ENCODE assay signal across 16 mouse cellular contexts in the genomic region with DNA sequence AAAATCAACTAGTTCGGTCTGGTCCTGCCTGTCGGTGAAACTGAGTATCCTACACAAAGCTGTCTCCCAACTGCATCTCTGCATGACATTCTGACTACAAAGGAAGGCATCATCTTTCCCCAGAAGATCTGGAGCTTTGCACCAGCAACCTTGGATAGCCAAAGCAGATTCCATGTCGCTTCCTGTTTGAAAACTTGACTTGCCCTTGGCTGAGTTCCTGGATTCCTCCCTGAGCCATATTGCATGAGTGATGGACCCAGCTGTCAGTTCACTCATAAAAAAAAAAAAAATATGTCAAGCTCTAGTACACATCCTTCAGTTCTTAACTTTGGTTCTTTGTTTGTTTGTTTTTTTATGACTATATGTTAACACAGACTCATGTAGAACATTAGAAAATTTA. TPM values are rescaled to one million over a fixed set of nuclear protein-coding genes. Genes with fewer than 3 reads are reported as not detected.
A peak's percentile ranks its signal among the peaks of the same experiment; 100 is the strongest.
DNase-seq lines count a peak whose midpoint lies in the region; ATAC-seq and TF ChIP-seq lines count a peak whose summit lies in the region.
"Had no signal": no experiment of that assay in that cellular context is flagged by ENCODE, and none has a peak within 500 bp of the region (broad histone marks: within the 10 kb centered on the region; RNA-seq: fewer than 3 reads in every experiment).

No protein-coding gene starts in this region.

- H3K36me3 ChIP-seq in hindbrain, postnatal 0 days (ENCODE audit: insufficient read depth, low read length), result no peaks in the 10 kb centered on the region
- H3K36me3 ChIP-seq in hindbrain, embryonic 11.5 days (ENCODE audit: control insufficient read depth, insufficient read depth, low read length), result no peaks in the 10 kb centered on the region
- H3K36me3 ChIP-seq in lung, postnatal 0 days (ENCODE audit: insufficient read depth, low read length), result no peaks in the 10 kb centered on the region
- H3K36me3 ChIP-seq: heart, embryonic 12.5 days had no signal

- no peak overlapping the region for H3K9ac ChIP-seq in hindbrain, postnatal 0 days (replicated peaks; ENCODE audit: low read length)
- H3K9ac ChIP-seq in hindbrain, embryonic 11.5 days (ENCODE audit: low read depth, low read length), result no peak overlapping the region
- no peak overlapping the region for H3K9ac ChIP-seq in lung, postnatal 0 days (replicated peaks; ENCODE audit: low read depth)
- H3K9ac ChIP-seq: heart, embryonic 12.5 days had no signal

- WGBS in hindbrain, postnatal 0 days, result 67% methylated on average over 3 of the region's 3 CpGs
- WGBS in hindbrain, embryonic 11.5 days, result 81% methylated on average over 3 of the region's 3 CpGs
- 49% methylated on average over 3 of the region's 3 CpGs for WGBS in lung, postnatal 0 days

- H3K9me3 ChIP-seq in hindbrain, postnatal 0 days (ENCODE audit: low read length), result no peaks in the 10 kb centered on the region
- no peaks in the 10 kb centered on the region for H3K9me3 ChIP-seq in hindbrain, embryonic 11.5 days (ENCODE audit: control insufficient read depth, low read length)
- H3K9me3 ChIP-seq in lung, postnatal 0 days (ENCODE audit: low read length), result no peaks in the 10 kb centered on the region
- H3K9me3 ChIP-seq: heart, embryonic 12.5 days had no signal

- TF ChIP-seq CTCF in hindbrain, postnatal 0 days (IDR thresholded peaks at IDR 0.05; ENCODE audit: low read depth), result no peak
- no peak for TF ChIP-seq CTCF in lung, postnatal 0 days (IDR thresholded peaks at IDR 0.05)
- TF ChIP-seq CTCF in brain, embryonic 14.5 days (IDR thresholded peaks at IDR 0.05; ENCODE audit: borderline replicate concordance, extremely low read depth, insufficient read depth, insufficient read length), result no peak

- no peak overlapping the region for H3K4me2 ChIP-seq in hindbrain, postnatal 0 days (ENCODE audit: low read depth, low read length)
- H3K4me2 ChIP-seq in hindbrain, embryonic 11.5 days (replicated peaks; ENCODE audit: low read depth, low read length), result no peak overlapping the region
- no peak overlapping the region for H3K4me2 ChIP-seq in lung, postnatal 0 days (replicated peaks; ENCODE audit: low read depth, low read length)
- H3K4me2 ChIP-seq: heart, embryonic 12.5 days had no signal

- peak; percentile 32 for DNase-seq in adrenal gland, adult 8-10 months
- DNase-seq in adrenal gland, postnatal 25 days, result no peak
- peak; percentile 42 for DNase-seq in hindbrain, postnatal 0 days (ENCODE audit: low spot score)
- no peak for DNase-seq in hindbrain, embryonic 11.5 days (ENCODE audit: low spot score)
- peak; percentile 41 for DNase-seq in lung, postnatal 0 days (ENCODE audit: low spot score)
- no peak for DNase-seq in lung, adult 18-20 months
- DNase-seq in brain, embryonic 14.5 days (ENCODE audit: low read depth), result peak; percentile 30
- DNase-seq in right cerebral cortex, postnatal 25 days, result no peak
- DNase-seq: cerebellum, adult 8-10 months; embryo, embryonic 11 days; heart, postnatal 36 days; layer of hippocampus, adult 9-11 months; midbrain, embryonic 14.5 days; right cerebral cortex, postnatal 14 days had no signal

- TF ChIP-seq EP300 in lung, postnatal 0 days (IDR thresholded peaks at IDR 0.05), result no peak

- TF ChIP-seq POLR2A in brain, embryonic 14.5 days (IDR thresholded peaks at IDR 0.05; ENCODE audit: borderline replicate concordance, extremely low read depth, insufficient read depth, insufficient read length, poor library complexity, severe bottlenecking), result no peak

- H3K27me3 ChIP-seq in hindbrain, postnatal 0 days (ENCODE audit: insufficient read depth, low read length), result no peaks in the 10 kb centered on the region
- no peaks in the 10 kb centered on the region for H3K27me3 ChIP-seq in hindbrain, embryonic 11.5 days (ENCODE audit: control insufficient read depth, insufficient read depth, low read length)
- no peaks in the 10 kb centered on the region for H3K27me3 ChIP-seq in lung, postnatal 0 days (replicated peaks; ENCODE audit: insufficient read depth, low read length)
- H3K27me3 ChIP-seq: heart, embryonic 12.5 days had no signal

- no peak for ATAC-seq in hindbrain, postnatal 0 days
- no peak for ATAC-seq in hindbrain, embryonic 11.5 days (ENCODE audit: low FRiP score)
- no peak for ATAC-seq in lung, postnatal 0 days
- ATAC-seq: forebrain, embryonic 14.5 days had no signal

- no peak overlapping the region for H3K27ac ChIP-seq in hindbrain, postnatal 0 days
- H3K27ac ChIP-seq in hindbrain, embryonic 11.5 days (ENCODE audit: low read depth, low read length), result no peak overlapping the region
- H3K27ac ChIP-seq in lung, postnatal 0 days (ENCODE audit: low read length), result no peak overlapping the region

- peaks cover 5% of the 10 kb centered on the region for H3K4me1 ChIP-seq in hindbrain, postnatal 0 days (ENCODE audit: insufficient read depth, low read length)
- H3K4me1 ChIP-seq in hindbrain, embryonic 11.5 days (replicated peaks; ENCODE audit: control insufficient read depth, insufficient read depth, low read length), result 0 out of 2 replicates have a peak, but pooled peaks cover 3% of the 10 kb centered on the region
- peaks cover 5% of the 10 kb centered on the region; the same call in 1 of the 2 replicates for H3K4me1 ChIP-seq in lung, postnatal 0 days (ENCODE audit: insufficient read depth, low read depth, low read length)

- H3K4me3 ChIP-seq in hindbrain, postnatal 0 days (ENCODE audit: low read length), result no peak overlapping the region
- no peak overlapping the region for H3K4me3 ChIP-seq in hindbrain, embryonic 11.5 days (ENCODE audit: low read depth, low read length)
- H3K4me3 ChIP-seq in lung, postnatal 0 days (ENCODE audit: low read depth, low read length), result no peak overlapping the region
- H3K4me3 ChIP-seq: heart, embryonic 12.5 days had no signal

RNA-seq across cellular contexts. Expression of gene Akap11, which starts 4.7 kb away (rescaled TPM):
- 10 to 100 TPM; 53.8 to 63.1 (median 59.4) TPM for total RNA-seq in adrenal gland, adult 8-10 months (2022)
- 48.6 and 54.0 TPM in 2 replicates for total RNA-seq in adrenal gland, postnatal 25 days (2021)
- 64.5 and 71.8 TPM in 2 replicates for total RNA-seq in hindbrain, postnatal 0 days (2014; rRNA removed)
- 28.5 and 31.3 TPM in 2 replicates for polyA plus RNA-seq in hindbrain, postnatal 0 days (2015; fragmentation: Nextera tagmentation; extraction: Ambion mirVana)
- polyA plus RNA-seq in hindbrain, embryonic 11.5 days (2014; fragmentation: Nextera tagmentation; extraction: Ambion mirVana), result 21.9 and 25.7 TPM in 2 replicates
- 9.4 and 12.2 TPM in 2 replicates for polyA plus RNA-seq in lung, postnatal 0 days (2015; fragmentation: Nextera tagmentation; extraction: Ambion mirVana)
- 35.1 and 43.8 TPM in 2 replicates for polyA plus RNA-seq in brain, embryonic 14.5 days (2012; rRNA removed)

Comparison
In these comparisons a context has a peak if more than half of its experiments do, and no peak if none do; other contexts are left out.
1. DNase-seq: peak in adrenal gland, adult 8-10 months (single experiment), hindbrain, postnatal 0 days (single experiment), lung, postnatal 0 days (single experiment) and brain, embryonic 14.5 days (single experiment); none in adrenal gland, postnatal 25 days (single experiment), hindbrain, embryonic 11.5 days (single experiment), lung, adult 18-20 months (0 of 2) and right cerebral cortex, postnatal 25 days (single experiment).